Mouse (Mus musculus): ENCODE results near the gene Zfp773.
"Not testable (repeated sequence)": the region's sequence is repeated elsewhere in the genome, so short reads cannot be mapped to it uniquely, and the experiment has no call there.

The Zfp773 gene

GRCm38 (mm10) chr7:7136379-7136866 is at the start of gene Zfp773:
Zfp773 (minus strand) TSS chr7:7136755.
- DNase-seq (ENCODE audit: low read depth, low spot score): peak; percentile 52

GRCm38 (mm10) chr7:7185897-7186296 is 49.3 kb upstream of the Zfp773 start:
- DNase-seq (ENCODE audit: low read depth, low spot score): no peak

GRCm38 (mm10) chr7:7171227-7172147 is 34.9 kb upstream of the Zfp773 start, which contains the start of gene Zfp418:
Zfp418 (plus strand) TSS chr7:7171330.
- peak; percentile 74 for DNase-seq (ENCODE audit: low read depth, low spot score)

GRCm38 (mm10) chr7:7145991-7146608 is 9.5 kb upstream of the Zfp773 start:
- DNase-seq (ENCODE audit: low read depth, low spot score): no peak

GRCm38 (mm10) chr7:7144215-7144614 is 7.7 kb upstream of the Zfp773 start:
- DNase-seq (ENCODE audit: low read depth, low spot score): no peak

- no peak for DNase-seq (ENCODE audit: low read depth, low spot score)
Observed at GRCm38 (mm10) chr7:7132751-7133150, 3.8 kb downstream of the Zfp773 start.

- not testable (repeated sequence) for DNase-seq (ENCODE audit: low read depth, low spot score)
Observed at GRCm38 (mm10) chr7:7130491-7131124, 5.9 kb downstream of the Zfp773 start.

- DNase-seq (ENCODE audit: low read depth, low spot score): no peak
Observed at GRCm38 (mm10) chr7:7121602-7121980, 15.0 kb downstream of the Zfp773 start.

GRCm38 (mm10) chr7:7120921-7121601 is 15.5 kb downstream of the Zfp773 start, which contains the start of gene Zfp954:
Zfp954 (minus strand) TSS chr7:7121488.
- peak; percentile 78 for DNase-seq (ENCODE audit: low read depth, low spot score)

GRCm38 (mm10) chr7:7118441-7118840 is 18.1 kb downstream of the Zfp773 start:
- DNase-seq (ENCODE audit: low read depth, low spot score): no peak

- DNase-seq (ENCODE audit: low read depth, low spot score): no peak
Observed at GRCm38 (mm10) chr7:7108501-7108900, 28.1 kb downstream of the Zfp773 start.
